ENCODE assay signal across 8 mouse cellular contexts in genomic region chr8:83898985-83899362, GRCm38 (mm10). TPM values are rescaled to one million over a fixed set of nuclear protein-coding genes. Genes with fewer than 3 reads are reported as not detected.
DNase-seq lines count a peak whose midpoint lies in the region; ATAC-seq and TF ChIP-seq lines count a peak whose summit lies in the region.

No protein-coding gene starts in this region.

- 2% methylated on average over 13 of the region's 13 CpGs for WGBS in heart, adult 2 months
- WGBS in liver, postnatal 0 days (ENCODE audit: insufficient replicate concordance), result 2% methylated on average over 13 of the region's 13 CpGs

- no peaks in the 10 kb centered on the region for H3K27me3 ChIP-seq in heart, adult 2 months (ENCODE audit: control insufficient read depth, insufficient read depth, low read length)
- H3K27me3 ChIP-seq in liver, postnatal 0 days (ENCODE audit: insufficient read depth, low read length), result peaks cover 44% of the 10 kb centered on the region

- no peak overlapping the region; the same call in 1 of the 2 replicates for H3K27ac ChIP-seq in heart, adult 2 months
- no peak overlapping the region for H3K27ac ChIP-seq in liver, postnatal 0 days (ENCODE audit: low read depth)

- intact Hi-C loops in heart, adult 2 months (cut with DNase I), result loop anchor here (2.0 kb wide), 2 partner anchors 24 to 54 kb away; no protein-coding TSS in a partner anchor

- TF ChIP-seq POLR2A in heart, adult 2 months (IDR thresholded peaks at IDR 0.05; ENCODE audit: insufficient read depth, low read depth, low read length), result no peak

- H3K4me1 ChIP-seq in heart, adult 2 months (ENCODE audit: control insufficient read depth, insufficient read depth, low read length), result no peaks in the 10 kb centered on the region
- peaks cover 10% of the 10 kb centered on the region; the same call in 1 of the 2 replicates for H3K4me1 ChIP-seq in liver, postnatal 0 days (ENCODE audit: insufficient read depth)

- peak overlapping the region; percentile 64 for H3K4me3 ChIP-seq in heart, adult 2 months
- H3K4me3 ChIP-seq in liver, postnatal 0 days (ENCODE audit: low read depth, low read length), result peak overlapping the region; percentile 66

- H3K36me3 ChIP-seq in heart, adult 2 months (ENCODE audit: control insufficient read depth, insufficient read depth, low read length), result no peaks in the 10 kb centered on the region
- no peaks in the 10 kb centered on the region for H3K36me3 ChIP-seq in liver, postnatal 0 days (replicated peaks; ENCODE audit: insufficient read depth, low read length)

- H3K9ac ChIP-seq in heart, adult 2 months (ENCODE audit: low read depth, low read length), result no peak overlapping the region
- H3K9ac ChIP-seq in liver, postnatal 0 days (replicated peaks), result no peak overlapping the region

- TF ChIP-seq CTCF in heart, adult 2 months (IDR thresholded peaks at IDR 0.05), result no peak
- TF ChIP-seq CTCF in liver, postnatal 0 days (IDR thresholded peaks at IDR 0.05; ENCODE audit: low read depth), result no peak

- H3K4me2 ChIP-seq in liver, postnatal 0 days (ENCODE audit: low read depth, low read length), result peak overlapping the region; percentile 94

- no peak for ATAC-seq in liver, postnatal 0 days

- no peaks in the 10 kb centered on the region for H3K79me2 ChIP-seq in heart, adult 2 months (replicated peaks; ENCODE audit: control insufficient read depth, insufficient read depth, low read length)

- no peaks in the 10 kb centered on the region for H3K9me3 ChIP-seq in liver, postnatal 0 days (ENCODE audit: low read length)

- no peak for TF ChIP-seq EP300 in heart, adult 2 months (IDR thresholded peaks at IDR 0.05; ENCODE audit: insufficient read depth, low read depth, low read length)
- TF ChIP-seq EP300 in liver, postnatal 0 days (IDR thresholded peaks at IDR 0.05; ENCODE audit: low read depth), result no peak

- peak; percentile 55 for DNase-seq in urinary bladder, postnatal 14 days (ENCODE audit: low spot score)
- no peak for DNase-seq in urinary bladder, postnatal 10 days (ENCODE audit: low spot score)
- DNase-seq in cerebellum, adult 18-20 months, result peak; percentile 84 to 86
- DNase-seq in heart, adult 2 months, result peak in 1 of 2 experiments; percentile 52
- DNase-seq in kidney, adult 9 months, result peak; percentile 66
- DNase-seq in liver, postnatal 0 days, result no peak
- DNase-seq in ovary, postnatal 10 days (ENCODE audit: low spot score), result peak; percentile 49
- DNase-seq in spleen, adult 18-20 months, result no peak

RNA-seq across cellular contexts. Expression of gene Adgrl1, which starts 0.9 kb away (rescaled TPM):
- total RNA-seq in heart, adult 2 months (2021), result 10 to 100 TPM; 11.3 to 12.9 TPM
- 33.8 and 45.8 TPM in 2 replicates for polyA plus RNA-seq in heart, adult 2 months (2012; rRNA removed)
- 0.96 and 1.5 TPM in 2 replicates for polyA plus RNA-seq in liver, postnatal 0 days (2015; fragmentation: Nextera tagmentation; extraction: Ambion mirVana)

RNA-seq across cellular contexts. Expression of gene Gm10644, which starts 56.0 kb away (rescaled TPM):
- 1 to 10 TPM; 1.3 to 1.7 TPM for total RNA-seq in heart, adult 2 months (2021)
- 1.9 and 2.8 TPM in 2 replicates for polyA plus RNA-seq in heart, adult 2 months (2012; rRNA removed)
- polyA plus RNA-seq in liver, postnatal 0 days (2015; fragmentation: Nextera tagmentation; extraction: Ambion mirVana), result 0.14 and 0.29 TPM in 2 replicates

RNA-seq across cellular contexts. Expression of gene Asf1b, which starts 56.3 kb away (rescaled TPM):
- 1 to 10 TPM; 1.7 to 1.8 TPM for total RNA-seq in heart, adult 2 months (2021)
- 2.2 and 3.7 TPM in 2 replicates for polyA plus RNA-seq in heart, adult 2 months (2012; rRNA removed)
- polyA plus RNA-seq in liver, postnatal 0 days (2015; fragmentation: Nextera tagmentation; extraction: Ambion mirVana), result 50.6 and 55.4 TPM in 2 replicates

Comparison
In these comparisons a context has a peak if more than half of its experiments do, and no peak if none do; other contexts are left out.
1. DNase-seq: peak in urinary bladder, postnatal 14 days (single experiment), cerebellum, adult 18-20 months (2 of 2), kidney, adult 9 months (single experiment) and ovary, postnatal 10 days (single experiment); none in urinary bladder, postnatal 10 days (single experiment), liver, postnatal 0 days (single experiment) and spleen, adult 18-20 months (0 of 2).
2. RNA of gene Adgrl1, which starts 0.9 kb away (polyA plus RNA-seq): 33.8 to 45.8 TPM in heart, adult 2 months; 0.96 to 1.5 TPM in liver, postnatal 0 days; every median in the first group is over 10 times any median in the second.
3. RNA of gene Asf1b, which starts 56.3 kb away (polyA plus RNA-seq): 50.6 to 55.4 TPM in liver, postnatal 0 days; 2.2 to 3.7 TPM in heart, adult 2 months; every median in the first group is over 10 times any median in the second.